Mouse (Mus musculus) E14TG2a.4 (cell line): ENCODE results near the gene Calm2.

Experiments
- CTCF ChIP-seq: conservative IDR thresholded peaks from 2 replicates; pipeline ENCODE4 v1.5.1; 2014; ENCODE audit warnings: low read length
- POU5F1 ChIP-seq: IDR thresholded peaks from 2 replicates; pipeline ENCODE4 v1.6.1; 2014; ENCODE audit warnings: low read length, borderline replicate concordance

DNA sequence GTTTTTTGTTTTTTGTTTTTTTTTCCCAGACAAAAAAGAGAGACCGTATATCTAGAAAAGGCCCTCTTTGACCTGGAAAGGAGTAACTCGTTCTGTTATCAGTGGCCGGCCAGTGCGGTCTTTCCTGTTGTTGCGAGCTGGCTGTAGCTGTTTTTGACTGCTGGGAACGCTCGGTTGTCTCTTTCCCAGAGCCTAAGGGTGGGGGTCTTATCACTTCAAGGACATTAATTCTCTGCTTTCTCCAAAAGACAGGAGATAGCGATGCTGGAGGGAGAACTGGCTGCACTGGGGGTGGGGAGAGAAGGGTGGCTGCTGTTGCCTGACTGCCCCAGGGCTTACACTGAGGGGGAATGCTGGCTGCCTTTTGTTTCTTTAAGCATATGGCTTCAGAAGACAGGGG is 24.1 kb upstream of the Calm2 start:
- TF ChIP-seq CTCF (no peak), POU5F1 (no peak)
